Mouse (Mus musculus) ES-Bruce4 (cell line): ENCODE measurements at regions not wholly inside any gene's neighbourhood (a gene's known extent, or its start where the extent isn't known, plus 50 kb on each side); places are given as distances from the start of the nearest gene placed in this dataset.

ENCODE experiments used
- CTCF ChIP-seq: IDR thresholded peaks from one replicate; pipeline ENCODE4 v1.8.1; 2011; ENCODE audit warnings: low read depth, low read length
- EP300 ChIP-seq: IDR thresholded peaks from 2 replicates; pipeline ENCODE4 v1.6.1; 2011; ENCODE audit warnings: low read depth, low read length; ENCODE audit not compliant: insufficient read depth
- POLR2A ChIP-seq: IDR thresholded peaks from one replicate; pipeline ENCODE4 v1.8.1; 2011; ENCODE audit warnings: low read length; ENCODE audit not compliant: insufficient read depth

DNA sequence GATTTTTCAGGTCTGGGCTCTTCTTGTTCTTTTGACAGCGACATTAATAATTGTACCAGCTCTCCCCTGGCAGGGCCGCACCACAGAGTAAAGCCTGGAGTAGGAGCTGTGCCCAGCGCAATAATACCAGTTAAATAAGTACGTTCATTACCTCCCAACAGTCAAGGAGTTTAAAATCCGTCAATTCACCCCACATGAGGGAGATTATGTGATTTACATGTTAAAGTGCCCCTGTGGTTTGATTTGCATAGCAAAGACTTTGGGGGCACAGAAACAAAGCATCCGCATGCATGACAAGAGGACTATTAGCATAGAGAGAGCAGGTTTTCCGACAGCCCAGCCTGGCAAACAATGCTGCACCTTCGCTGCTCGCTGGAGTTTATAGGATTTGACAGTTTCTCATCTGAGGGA is 745.1 kb downstream of the Diaph3 start:
- no peak for TF ChIP-seq POLR2A
- TF ChIP-seq CTCF, result no peak
- peak; percentile 91 for TF ChIP-seq EP300
